Mouse (Mus musculus): ENCODE results near the gene Kazn.

DNA sequence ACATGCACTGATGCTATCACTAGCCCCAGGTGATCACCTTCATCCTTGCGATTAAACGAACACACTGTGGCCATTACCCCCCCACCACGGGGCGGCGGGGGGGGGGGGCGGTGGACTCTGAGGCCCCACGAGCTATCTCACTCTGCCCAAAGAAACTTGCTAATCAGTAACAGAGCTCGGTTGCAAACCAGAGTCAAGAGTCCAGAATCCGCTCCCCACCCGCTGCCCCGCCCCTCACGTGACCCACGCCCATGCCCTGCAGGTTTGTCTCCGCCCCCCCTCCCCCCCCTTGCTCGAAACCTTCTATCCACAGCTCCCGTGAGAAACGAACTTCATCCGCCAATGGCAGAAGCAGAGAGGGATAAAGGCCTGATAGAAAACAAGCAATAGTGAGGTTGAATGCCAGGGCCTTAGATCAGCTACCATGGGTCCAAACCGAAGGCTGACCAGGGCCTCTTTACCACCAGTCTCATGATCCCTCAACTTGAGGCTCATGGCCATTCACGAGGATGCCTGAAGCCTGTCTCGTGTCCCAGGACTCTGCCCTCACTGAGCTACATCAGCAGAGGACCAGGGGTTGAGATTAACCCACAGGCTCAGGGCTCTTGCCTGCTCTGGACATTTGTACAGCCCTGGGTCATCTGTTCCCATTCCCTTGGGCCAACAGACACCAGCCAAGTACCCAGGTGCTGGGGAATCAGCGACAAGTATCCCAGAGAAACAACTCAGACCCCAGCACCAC is 186.6 kb downstream of the Kazn start:
- TF ChIP-seq TAL1 (IDR thresholded peaks at IDR 0.05; ENCODE audit: low read length) (no peak), GATA1 (IDR thresholded peaks at IDR 0.05; ENCODE audit: low read length) (no peak)

Data from erythroblast, embryonic 14.5 days (primary cell).